Mouse (Mus musculus) kidney, adult 2 months (tissue): ENCODE measurements around the gene Ccdc92b.

ENCODE experiments used
- CTCF ChIP-seq: fragments of 200-500 bp; conservative IDR thresholded peaks from 2 replicates; pipeline ENCODE4 v1.5.1; 2011; ENCODE audit warnings: low read depth, mild to moderate bottlenecking, control low read depth, low read length, moderate library complexity, mixed read lengths; ENCODE audit not compliant: insufficient read depth, insufficient read length
- POLR2A ChIP-seq: fragments of 200-500 bp; IDR thresholded peaks from one replicate; pipeline ENCODE4 v1.6.1; 2011; ENCODE audit warnings: low read depth, low read length, control low read depth

- TF ChIP-seq CTCF (no peak), POLR2A (no peak)
Measured at GRCm38 (mm10) chr11:74647966-74648365, 28.6 kb downstream of the Ccdc92b start.
